Mouse (Mus musculus): ENCODE measurements around the gene Hpca. TPM values are rescaled to one million over a fixed set of nuclear protein-coding genes. Genes with fewer than 3 reads are reported as not detected.
A peak's percentile ranks its signal among the peaks of the same experiment; 100 is the strongest.

The Hpca gene
- polyA plus RNA-seq, 1 experiment from 2014 or later: 1.7 TPM

GRCm38 (mm10) chr4:129108624-129109023 lies 13.2 kb downstream of the Hpca start:
- H3K36me3 ChIP-seq (ENCODE audit: insufficient read depth): no peaks in the 10 kb centered on the region
- no peaks in the 10 kb centered on the region for H3K9me3 ChIP-seq (ENCODE audit: low read depth, low read length)
- no peak overlapping the region for H3K9ac ChIP-seq
- no peak overlapping the region for H3K4me3 ChIP-seq (ENCODE audit: low read depth, low read length)
- H3K4me2 ChIP-seq: no peak overlapping the region
- DNase-seq (no peak), ATAC-seq (ENCODE audit: insufficient read depth) (no peak)
- H3K27ac ChIP-seq (ENCODE audit: low read depth): no peak overlapping the region
- no peak for TF ChIP-seq CTCF (IDR thresholded peaks at IDR 0.05; ENCODE audit: low read depth)
- WGBS: 77% methylated on average over 7 of the region's 7 CpGs
- peaks cover 28% of the 10 kb centered on the region for H3K27me3 ChIP-seq (ENCODE audit: insufficient read depth, low read length)
- peaks cover 4% of the 10 kb centered on the region; the same call in 1 of the 2 replicates for H3K4me1 ChIP-seq (ENCODE audit: insufficient read depth)

- Histone ChIP-seq H3K36me3 (ENCODE audit: insufficient read depth) (no peaks in the 10 kb centered on the region), H3K27ac (ENCODE audit: low read depth) (no peak overlapping the region), H3K27me3 (ENCODE audit: insufficient read depth, low read length) (peaks cover 28% of the 10 kb centered on the region), H3K9me3 (ENCODE audit: low read depth, low read length) (no peaks in the 10 kb centered on the region), H3K4me2 (no peak overlapping the region), H3K4me1 (ENCODE audit: insufficient read depth) (no peaks in the 10 kb centered on the region), H3K4me3 (ENCODE audit: low read depth, low read length) (no peak overlapping the region), H3K9ac (no peak overlapping the region)
- DNase-seq (no peak), ATAC-seq (ENCODE audit: insufficient read depth) (no peak)
- WGBS: 61% methylated on average over 10 of the region's 10 CpGs
- TF ChIP-seq CTCF (IDR thresholded peaks at IDR 0.05; ENCODE audit: low read depth): no peak
These were observed 14.4 kb downstream of the Hpca start for GRCm38 (mm10) chr4:129107348-129107899.

- no peak for TF ChIP-seq CTCF (IDR thresholded peaks at IDR 0.05; ENCODE audit: low read depth)
- Histone ChIP-seq H3K36me3 (ENCODE audit: insufficient read depth) (no peaks in the 10 kb centered on the region), H3K4me1 (ENCODE audit: insufficient read depth) (no peaks in the 10 kb centered on the region), H3K9ac (no peak overlapping the region), H3K4me2 (peak overlapping the region; percentile 54), H3K4me3 (ENCODE audit: low read depth, low read length) (peak overlapping the region; percentile 23), H3K27ac (ENCODE audit: low read depth) (no peak overlapping the region), H3K9me3 (ENCODE audit: low read depth, low read length) (no peaks in the 10 kb centered on the region), H3K27me3 (ENCODE audit: insufficient read depth, low read length) (peaks cover 28% of the 10 kb centered on the region)
- DNase-seq (no peak), ATAC-seq (ENCODE audit: insufficient read depth) (no peak)
- WGBS: 32% methylated on average over 9 of the region's 9 CpGs
These were observed 15.8 kb downstream of the Hpca start for GRCm38 (mm10) chr4:129106073-129106472.

DNA sequence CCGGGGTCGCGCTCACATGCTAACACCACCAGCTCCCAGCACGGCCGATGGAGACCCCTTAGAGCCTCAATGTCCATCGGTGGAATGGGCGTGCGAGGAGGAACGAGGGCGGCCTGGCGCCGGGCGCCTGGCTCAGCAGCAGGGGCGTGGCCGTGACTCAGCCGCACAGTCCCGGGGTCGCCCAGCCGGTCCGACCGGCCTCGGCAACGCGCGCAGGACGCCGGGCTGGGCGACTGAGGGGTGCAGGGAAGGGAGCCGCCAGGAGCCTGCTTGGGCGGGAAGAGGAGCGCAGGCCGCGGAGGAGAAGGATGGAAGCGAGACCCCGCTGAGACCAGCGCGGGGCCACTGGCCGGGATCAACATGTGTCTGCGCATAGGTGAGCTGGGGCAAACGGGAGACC lies 16.5 kb downstream of the Hpca start, which contains the start of gene Tmem54:
Tmem54 (plus strand) TSS at position 193 of the 400 bp plus-strand sequence.
- ATAC-seq (ENCODE audit: insufficient read depth) (peak; percentile 65; the same call in 1 of the 2 replicates), DNase-seq (peak; percentile 73)
- H3K9ac ChIP-seq: peak within 1 kb of the TSS; percentile 26; the same call in 1 of the 2 replicates
- peaks cover 28% of the 10 kb centered on the region for H3K27me3 ChIP-seq (ENCODE audit: insufficient read depth, low read length)
- no peaks in the 10 kb centered on the region for H3K4me1 ChIP-seq (ENCODE audit: insufficient read depth)
- WGBS: 1% methylated on average over 40 of the region's 40 CpGs
- no peak for TF ChIP-seq CTCF (IDR thresholded peaks at IDR 0.05; ENCODE audit: low read depth)
- no peaks in the 10 kb centered on the region for H3K9me3 ChIP-seq (ENCODE audit: low read depth, low read length)
- H3K27ac ChIP-seq (ENCODE audit: low read depth): no peak within 1 kb of the TSS
- peak within 1 kb of the TSS; percentile 54 for H3K4me2 ChIP-seq
- H3K4me3 ChIP-seq (ENCODE audit: low read depth, low read length): peak within 1 kb of the TSS; percentile 23
- no peaks in the 10 kb centered on the region for H3K36me3 ChIP-seq (ENCODE audit: insufficient read depth)

GRCm38 (mm10) chr4:129102133-129102829 lies 19.6 kb downstream of the Hpca start:
- Histone ChIP-seq H3K4me1 (ENCODE audit: insufficient read depth) (no peaks in the 10 kb centered on the region), H3K36me3 (ENCODE audit: insufficient read depth) (no peaks in the 10 kb centered on the region), H3K27ac (ENCODE audit: low read depth) (no peak overlapping the region), H3K9me3 (ENCODE audit: low read depth, low read length) (no peaks in the 10 kb centered on the region), H3K27me3 (ENCODE audit: insufficient read depth, low read length) (peaks cover 28% of the 10 kb centered on the region), H3K4me3 (ENCODE audit: low read depth, low read length) (no peak overlapping the region), H3K4me2 (no peak overlapping the region), H3K9ac (no peak overlapping the region)
- no peak for ATAC-seq (ENCODE audit: insufficient read depth)
- no peak for TF ChIP-seq CTCF (IDR thresholded peaks at IDR 0.05; ENCODE audit: low read depth)
- no peak for DNase-seq
- 66% methylated on average over 14 of the region's 14 CpGs for WGBS

DNA sequence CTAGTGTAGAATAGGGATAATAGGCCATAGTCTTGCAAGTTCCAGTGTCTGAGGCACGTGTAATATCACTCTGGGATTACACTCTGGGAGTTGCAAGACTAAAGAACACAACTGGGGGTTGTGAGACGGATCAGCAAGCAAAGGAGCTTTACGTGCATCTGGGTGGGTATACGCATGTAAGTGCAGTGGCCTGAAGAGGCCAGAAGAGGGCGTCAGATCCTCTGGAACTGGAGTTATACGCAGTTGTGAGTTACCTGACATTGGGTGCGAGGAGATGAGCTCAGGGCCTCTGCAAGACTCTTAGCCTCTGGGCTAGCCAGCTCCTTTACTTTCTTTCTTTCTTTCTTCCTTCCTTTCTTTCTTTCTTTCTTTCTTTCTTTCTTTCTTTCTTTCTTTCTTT lies 24.8 kb downstream of the Hpca start:
- no peak for TF ChIP-seq CTCF (IDR thresholded peaks at IDR 0.05; ENCODE audit: low read depth)

DNA sequence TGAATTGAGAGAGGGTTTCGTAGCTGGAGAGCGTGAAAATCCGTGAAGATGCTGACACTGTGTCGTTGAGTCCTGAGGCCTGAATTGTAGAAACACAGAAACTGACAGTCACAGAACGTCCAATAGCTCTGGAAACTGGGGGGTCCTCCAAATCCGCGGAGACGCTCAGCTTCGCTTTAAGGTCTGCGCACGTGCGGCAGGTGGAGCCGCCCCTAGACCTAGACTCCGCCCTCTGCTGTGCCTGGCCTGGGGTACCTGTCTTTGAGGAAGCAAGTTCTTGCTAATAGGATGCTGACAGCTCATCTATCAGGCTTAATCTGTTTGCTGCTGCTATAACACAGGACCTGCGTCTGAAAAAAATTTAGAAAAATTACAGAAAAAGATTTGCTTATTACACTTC lies 26.6 kb downstream of the Hpca start:
- Histone ChIP-seq H3K9me3 (ENCODE audit: low read depth, low read length) (no peaks in the 10 kb centered on the region), H3K36me3 (ENCODE audit: insufficient read depth) (no peaks in the 10 kb centered on the region), H3K4me1 (ENCODE audit: insufficient read depth) (no peaks in the 10 kb centered on the region), H3K27ac (ENCODE audit: low read depth) (no peak overlapping the region), H3K27me3 (ENCODE audit: insufficient read depth, low read length) (no peaks in the 10 kb centered on the region), H3K4me2 (no peak overlapping the region), H3K4me3 (ENCODE audit: low read depth, low read length) (no peak overlapping the region), H3K9ac (no peak overlapping the region)
- TF ChIP-seq CTCF (IDR thresholded peaks at IDR 0.05; ENCODE audit: low read depth): no peak
- WGBS: 23% methylated on average over 15 of the region's 15 CpGs
- ATAC-seq (ENCODE audit: insufficient read depth) (no peak), DNase-seq (no peak)

More for the DNA sequence above, 24.8 kb downstream of the Hpca start:
- Histone ChIP-seq H3K27ac (ENCODE audit: low read depth) (no peak overlapping the region), H3K9me3 (ENCODE audit: low read depth, low read length) (no peaks in the 10 kb centered on the region), H3K4me1 (ENCODE audit: insufficient read depth) (no peaks in the 10 kb centered on the region), H3K27me3 (ENCODE audit: insufficient read depth, low read length) (no peaks in the 10 kb centered on the region), H3K4me3 (ENCODE audit: low read depth, low read length) (no peak overlapping the region), H3K9ac (no peak overlapping the region), H3K36me3 (ENCODE audit: insufficient read depth) (no peaks in the 10 kb centered on the region), H3K4me2 (no peak overlapping the region)
- ATAC-seq (ENCODE audit: insufficient read depth) (no peak), DNase-seq (no peak)
- WGBS: 72% methylated on average over 7 of the region's 7 CpGs

Measured in lung, embryonic 14.5 days (tissue).